Mouse (Mus musculus) G1E-ER4 (cell line): Measurements from ENCODE around the gene H3f3a. TPM values are rescaled to one million over a fixed set of nuclear protein-coding genes. Genes with fewer than 3 reads are reported as not detected.
A peak's percentile ranks its signal among the peaks of the same experiment; 100 is the strongest.

Source experiments
- GATA1 ChIP-seq: IDR thresholded peaks from one replicate; pipeline ENCODE4 v1.8.0; 2012; ENCODE audit warnings: low read length, inconsistent platforms
- polyA plus RNA-seq: library from polyadenylated mRNA; stranded (reverse); fragments of >175 nt; gene quantifications from 2 replicates; pipeline ENCODE4 v1.2.3, GENCODE M21; 2012

The H3f3a gene
- polyA plus RNA-seq = 942 and 1,350 TPM in 2 replicates

DNA sequence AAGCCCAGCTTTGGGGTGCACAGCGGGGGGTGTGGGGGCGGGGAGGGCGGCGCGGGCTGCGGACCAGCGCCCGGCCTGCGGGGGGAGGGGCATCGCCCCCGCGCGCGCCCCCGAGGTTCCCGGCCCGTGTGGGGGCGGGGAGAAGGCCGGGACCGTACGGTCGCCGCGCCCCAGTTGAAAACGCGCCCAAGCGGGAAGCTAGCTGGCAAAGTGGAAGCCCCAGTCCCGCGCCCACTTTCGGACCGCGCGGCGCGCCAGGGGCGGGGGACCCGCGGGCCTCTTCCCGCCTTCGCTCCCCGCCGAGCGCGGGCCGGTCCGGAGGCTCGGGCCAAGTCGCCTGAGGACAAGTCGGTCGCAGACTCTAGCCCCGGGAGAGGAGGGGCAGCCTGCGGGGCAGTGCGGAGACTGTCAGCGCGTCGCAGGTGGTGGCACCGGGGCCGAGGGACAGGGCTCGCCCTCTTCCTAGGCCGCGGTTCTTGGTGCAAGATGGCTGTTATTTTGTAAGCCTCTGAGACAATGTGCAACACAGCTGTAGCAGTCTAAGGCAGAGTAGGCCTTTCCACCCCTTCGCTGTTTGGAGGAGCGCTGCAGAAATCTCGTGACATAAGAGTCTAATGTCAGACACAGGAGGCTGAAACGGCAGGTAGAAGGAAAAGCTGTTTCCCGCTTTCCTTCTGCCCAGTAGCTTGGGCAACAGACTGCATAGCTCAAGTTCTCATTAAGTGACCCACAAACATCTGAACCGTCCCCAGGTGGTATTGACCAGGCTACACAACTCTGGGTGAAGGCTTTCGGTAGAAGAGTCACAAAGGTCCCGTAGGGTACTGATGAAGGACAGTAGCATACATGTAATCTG is at the start of gene H3f3a:
TSS of gene H3f3a (minus strand) at position 59 of the 856 bp plus-strand sequence.
- TF ChIP-seq GATA1 = no peak

DNA sequence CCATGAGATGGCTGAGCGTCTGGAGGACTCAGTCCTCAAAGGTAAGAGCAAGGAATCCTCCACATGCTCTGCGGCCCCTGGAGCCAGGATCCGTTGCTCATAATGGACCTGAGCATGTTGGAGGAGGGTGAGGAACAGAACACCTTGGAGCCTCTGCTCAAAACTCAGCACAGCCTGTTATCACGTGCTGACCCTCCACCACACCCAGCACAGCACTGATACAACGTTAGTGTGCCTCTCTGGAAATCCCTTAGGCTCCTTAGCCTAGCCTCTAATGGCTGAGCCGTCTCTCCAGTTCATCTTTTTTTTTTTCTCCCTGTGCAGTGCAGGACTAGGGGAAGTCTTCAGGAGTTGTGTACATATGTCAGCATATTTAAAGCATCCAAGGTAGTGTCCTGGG is 46.3 kb upstream of the H3f3a start:
- TF ChIP-seq GATA1 = no peak

DNA sequence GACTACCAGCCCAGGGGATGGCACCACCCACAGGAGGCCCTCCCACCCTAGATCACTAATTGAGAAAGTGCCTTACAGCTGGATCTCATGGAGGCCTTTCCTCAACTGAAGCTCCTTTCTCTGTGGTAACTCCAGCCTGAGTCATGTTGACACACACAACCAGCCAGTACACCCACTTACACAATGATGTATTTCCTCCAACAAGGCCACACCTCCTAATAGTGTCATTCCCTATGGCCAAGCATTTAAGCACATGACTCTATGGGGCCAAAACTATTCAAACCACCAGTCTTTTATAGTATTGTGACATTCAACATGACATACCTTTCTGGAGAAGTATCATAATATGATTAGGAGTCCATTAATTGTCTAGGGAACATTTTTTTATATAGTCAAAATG is 45.0 kb upstream of the H3f3a start:
- TF ChIP-seq GATA1 = no peak

DNA sequence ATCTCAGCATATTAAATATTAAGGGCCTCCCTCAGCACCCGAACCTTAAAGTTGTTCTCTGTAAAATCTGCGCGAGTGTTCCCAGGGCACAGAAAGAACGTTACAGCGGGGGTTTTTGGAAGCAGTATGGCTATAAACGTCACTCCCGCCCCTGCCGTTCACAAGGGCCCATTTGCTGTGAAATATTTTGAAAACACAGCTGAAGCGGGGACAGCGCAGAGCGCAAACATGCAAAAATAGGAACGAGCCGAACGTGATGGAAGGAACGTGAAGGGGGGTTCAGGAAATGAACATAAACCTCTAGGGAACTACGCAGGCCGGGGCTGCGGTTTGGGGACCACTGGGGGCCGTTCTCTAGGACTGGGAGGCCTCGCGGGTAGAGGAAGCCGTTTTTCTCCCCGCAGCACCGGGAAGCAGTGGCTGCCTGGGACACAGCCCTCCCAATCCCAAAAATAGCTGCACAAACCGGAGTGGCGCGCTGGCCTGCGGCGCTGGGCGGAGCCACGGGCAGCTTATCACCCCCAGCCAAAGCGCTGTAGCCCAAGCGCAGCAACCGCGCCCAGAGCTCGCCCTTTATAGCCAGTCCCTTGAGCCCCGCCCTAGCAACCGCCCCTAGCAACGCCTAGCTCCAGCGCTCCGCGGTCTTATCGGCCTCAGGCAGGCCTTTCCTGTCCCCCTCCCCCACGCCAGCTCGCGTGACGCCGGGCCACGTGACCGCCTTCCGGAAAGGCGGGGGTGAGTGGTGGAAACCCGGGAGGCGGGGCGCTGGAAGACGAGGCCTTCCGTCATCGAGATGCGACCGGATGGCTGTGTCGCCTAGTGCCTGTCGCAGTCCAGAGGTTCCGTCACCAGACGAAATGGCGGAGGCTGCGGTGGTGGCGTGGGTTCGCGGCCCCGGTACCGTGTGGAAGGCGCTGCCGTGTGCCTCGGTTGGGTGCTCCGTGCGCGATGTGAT is 36.9 kb upstream of the H3f3a start, which contains the start of gene Sde2:
TSS of gene Sde2 (plus strand) at position 812 of the 955 bp plus-strand sequence.
- TF ChIP-seq GATA1 = peak; percentile 33

DNA sequence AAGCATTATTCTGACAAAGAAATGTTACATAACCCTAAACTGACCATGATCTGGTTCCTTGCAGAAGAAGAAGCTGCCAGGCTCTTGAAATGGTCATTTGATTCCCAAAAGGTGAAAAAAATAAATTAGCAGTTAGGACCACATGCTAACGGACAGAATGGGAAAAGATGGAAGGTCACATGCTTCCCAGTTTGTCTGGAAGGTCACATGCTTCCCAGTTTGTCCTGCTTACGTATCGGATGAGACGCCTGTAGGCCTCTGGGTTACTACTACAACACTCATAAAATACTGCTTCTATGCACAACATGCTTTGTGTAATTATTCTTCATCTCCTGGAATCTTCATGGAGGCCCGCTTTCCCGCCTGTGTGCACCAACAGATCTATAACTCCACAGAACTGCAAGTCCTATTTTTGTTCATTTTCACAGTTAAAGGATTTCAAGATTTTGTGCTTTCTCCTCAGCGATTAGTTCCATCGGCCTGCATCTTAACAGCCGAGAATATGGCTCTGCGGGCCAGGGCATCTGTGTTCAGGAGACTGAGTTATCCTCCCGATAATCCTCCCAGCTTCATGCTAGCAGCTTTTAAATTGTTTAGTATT is 36.1 kb upstream of the H3f3a start:
- TF ChIP-seq GATA1 = no peak

DNA sequence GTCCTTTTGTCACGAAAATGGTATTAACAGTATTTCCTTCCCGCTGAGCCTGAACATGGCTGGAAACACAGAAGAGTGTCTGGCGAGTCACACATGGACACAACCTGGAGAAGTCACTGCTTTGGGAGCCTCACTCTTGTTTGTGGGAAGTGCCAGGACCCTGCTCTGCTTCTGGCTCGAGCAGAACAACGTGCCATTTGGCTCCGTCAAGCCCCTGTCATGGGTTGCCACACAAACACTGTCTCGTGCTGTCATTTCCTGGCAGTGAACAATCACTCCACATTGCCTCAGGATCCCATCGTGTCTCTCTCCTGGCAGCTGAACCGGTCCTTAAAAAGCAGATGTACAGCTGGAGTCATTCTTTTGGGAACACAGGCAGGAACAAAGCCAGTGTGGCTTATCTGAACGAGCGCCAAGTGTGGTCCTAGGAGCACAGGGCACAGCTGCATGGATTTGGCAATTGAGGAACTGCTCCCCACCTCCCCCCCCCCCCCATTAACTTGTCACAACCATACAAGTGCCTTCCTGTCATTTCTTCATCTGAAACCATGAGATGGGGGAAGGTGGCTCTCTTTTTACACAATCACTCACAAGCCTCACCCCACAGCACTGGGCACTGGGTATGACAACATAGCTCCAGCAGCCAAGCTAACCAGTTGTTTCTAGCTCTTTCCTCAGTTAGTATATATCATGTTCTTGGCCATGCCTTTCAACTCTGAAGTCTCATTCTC is 34.9 kb upstream of the H3f3a start:
- no peak for TF ChIP-seq GATA1

DNA sequence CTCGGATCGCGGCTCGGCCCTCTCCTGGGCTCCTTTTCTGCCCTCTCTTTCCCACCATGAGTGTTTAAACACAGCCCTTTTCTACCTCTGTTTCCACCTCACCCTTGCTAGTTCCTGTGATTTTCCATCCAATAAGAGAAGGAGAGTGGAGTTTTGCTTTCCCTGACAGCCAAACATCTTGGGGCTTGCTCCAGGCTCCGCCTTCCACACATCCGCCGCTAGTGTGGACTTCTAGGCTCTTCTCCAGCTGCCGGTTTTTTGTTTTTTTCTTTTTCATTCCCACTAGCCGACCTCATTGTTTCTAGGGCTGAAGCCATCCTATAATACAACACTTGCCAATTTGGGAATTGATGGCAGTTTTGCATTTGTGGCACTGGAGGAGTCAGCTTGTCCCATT is 34.4 kb upstream of the H3f3a start:
- TF ChIP-seq GATA1 = no peak

DNA sequence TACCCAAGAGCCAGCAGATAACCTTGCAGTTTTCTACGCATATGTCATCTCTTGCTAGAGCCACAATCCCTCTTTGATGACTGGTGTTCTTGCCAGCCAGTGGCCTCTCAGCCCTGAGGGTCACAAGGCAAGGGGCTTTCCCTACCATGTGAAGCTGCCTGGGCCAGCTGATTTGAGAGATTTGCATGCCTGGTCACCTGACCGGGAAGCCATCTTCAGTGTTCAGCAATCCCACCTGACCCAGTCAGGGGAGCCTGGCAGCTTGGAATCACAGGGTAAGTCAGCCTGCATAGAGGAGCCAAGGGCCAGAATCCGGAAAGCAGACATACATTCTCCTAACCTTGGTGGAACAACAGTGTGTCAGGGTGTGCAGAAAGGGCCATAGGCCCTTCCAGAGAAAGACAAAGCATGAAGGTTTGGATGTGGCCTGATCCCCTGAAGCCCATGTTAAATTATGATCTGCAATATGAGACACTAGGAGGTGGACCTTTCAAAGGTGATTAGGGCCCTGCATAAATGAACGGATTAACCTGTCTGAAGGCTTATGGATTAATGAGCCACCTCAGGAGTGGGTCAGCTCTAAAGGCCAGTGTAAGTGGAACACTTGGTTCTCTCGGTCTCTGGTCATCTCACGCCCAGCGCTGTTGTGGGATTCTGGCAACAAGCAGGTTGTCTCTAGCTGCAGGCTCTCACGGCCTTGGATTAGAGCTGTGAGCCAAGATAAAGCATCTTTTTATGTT is 28.0 kb upstream of the H3f3a start:
- no peak for TF ChIP-seq GATA1

DNA sequence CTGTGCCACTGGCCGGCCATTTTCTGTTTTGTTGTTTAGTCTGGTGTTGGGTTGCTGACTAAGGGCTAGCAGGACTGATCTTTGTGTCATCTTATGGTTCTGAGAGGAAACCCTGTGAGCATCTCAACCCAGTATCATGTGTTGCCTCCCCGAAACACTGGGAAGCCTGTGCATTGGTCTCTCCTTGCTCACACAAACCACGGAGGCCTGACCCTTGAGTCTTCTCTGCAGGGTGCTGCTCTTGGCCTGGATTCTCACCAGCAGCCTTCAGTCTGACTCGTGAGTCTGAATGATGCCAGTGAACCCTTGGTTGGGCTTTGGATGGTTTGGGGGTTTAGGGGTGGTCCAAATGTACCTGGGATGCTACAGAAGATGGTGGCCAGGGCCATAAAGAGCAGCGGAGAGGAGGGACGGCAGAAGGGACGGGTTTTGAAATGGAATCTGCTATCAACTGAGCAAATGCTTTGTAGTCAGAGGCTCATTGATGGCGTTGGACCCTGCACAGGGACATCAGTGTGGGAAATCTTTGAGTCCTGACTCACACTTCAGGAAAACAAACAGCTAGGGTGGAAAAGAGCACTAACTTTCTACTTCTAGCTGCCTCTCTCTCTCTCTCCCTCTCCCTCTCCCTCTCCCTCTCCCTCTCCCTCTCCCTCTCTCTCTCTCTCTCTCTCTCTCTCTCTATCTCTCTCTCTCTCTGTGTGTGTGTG is 25.6 kb upstream of the H3f3a start:
- TF ChIP-seq GATA1 = no peak

DNA sequence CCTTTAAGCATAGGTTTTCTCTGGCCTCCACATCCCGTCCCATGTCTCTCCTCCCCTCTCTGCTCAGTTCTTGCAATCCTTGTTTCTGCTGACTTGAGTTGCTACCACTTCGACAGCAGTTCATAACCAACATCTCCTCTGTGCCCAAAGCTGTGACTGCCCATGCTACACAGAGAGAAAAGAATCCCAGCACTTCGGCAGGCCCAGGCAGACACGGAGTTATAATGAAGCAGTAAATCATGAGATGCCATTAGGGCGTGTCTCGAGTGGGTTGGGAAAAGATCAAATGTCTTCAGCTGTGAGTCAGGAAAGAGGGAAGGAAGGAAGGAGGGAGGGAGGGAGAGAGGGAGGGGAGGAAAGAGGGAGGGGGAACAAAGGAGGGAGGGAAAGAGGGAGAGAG is 24.3 kb upstream of the H3f3a start:
- TF ChIP-seq GATA1 = no peak

DNA sequence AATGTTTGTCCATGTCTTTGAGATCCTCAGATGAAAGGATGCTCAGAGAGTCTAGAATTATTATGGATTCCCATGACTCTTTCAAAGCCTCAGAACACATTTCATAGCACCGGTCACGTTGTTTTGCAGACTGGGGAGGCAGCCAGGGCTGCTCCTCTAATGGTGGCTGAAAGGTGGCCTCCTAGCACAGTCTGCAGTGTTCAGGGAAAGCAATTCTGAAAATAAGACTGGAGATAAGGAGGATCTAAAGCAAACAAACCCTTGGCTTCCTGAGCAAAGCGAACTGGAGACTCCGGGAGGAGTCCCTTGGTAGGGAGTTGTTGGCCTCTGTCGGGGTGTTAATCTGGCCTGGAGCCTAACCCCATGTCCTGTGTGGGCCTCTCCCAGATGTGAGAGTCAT is 23.4 kb upstream of the H3f3a start:
- no peak for TF ChIP-seq GATA1

DNA sequence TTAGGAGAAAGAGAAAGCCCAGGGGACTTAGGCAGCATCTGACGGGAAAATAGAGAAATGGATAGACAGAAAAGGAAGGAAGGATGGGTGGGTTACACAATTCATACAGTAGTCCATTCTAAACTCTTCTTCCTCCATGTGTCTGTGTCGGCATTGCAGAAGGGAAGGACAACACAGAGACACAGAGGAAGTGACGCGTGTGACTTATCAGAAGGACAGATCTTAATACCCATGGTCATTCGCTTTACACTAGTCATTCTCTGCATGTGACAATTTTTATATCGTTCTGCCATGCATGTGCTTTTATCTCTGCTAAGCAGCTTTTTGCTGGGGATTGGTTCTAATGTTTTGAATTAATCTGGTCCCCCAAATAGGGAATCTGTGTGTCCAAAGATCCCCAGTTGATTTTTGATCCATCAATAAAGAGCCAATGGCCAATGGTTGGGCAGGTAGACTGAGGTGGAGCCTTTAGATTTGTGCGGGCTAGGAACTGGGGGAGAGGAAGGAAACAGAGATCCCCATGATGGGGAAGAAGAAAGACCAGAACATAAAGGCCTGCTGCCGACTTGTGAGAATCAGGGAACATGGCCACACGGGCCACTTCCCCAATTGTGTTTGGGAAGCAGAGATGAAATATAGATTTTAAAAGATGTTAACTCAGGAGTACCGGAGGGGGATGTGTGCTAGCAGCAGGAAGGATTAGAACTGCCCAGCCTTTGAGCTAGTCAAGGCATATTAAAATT is 21.7 kb upstream of the H3f3a start:
- TF ChIP-seq GATA1 = peak; percentile 53
